Mouse (Mus musculus) adipocyte (in vitro differentiated cells): ENCODE measurements around the gene Eif4e3.

Source experiments
- DNase-seq: peaks from one replicate; pipeline ENCODE4 v3.0.0-alpha.2; 2016; ENCODE audit warnings: low spot score

Eif4e3 gene

GRCm38 (mm10) chr6:99666318-99667171 is at the start of gene Eif4e3, which contains the start of gene Gm20696:
Gene Eif4e3 (minus strand): TSS chr6:99666771.
Gene Gm20696 (minus strand): TSS chr6:99666797.
- peak; percentile 32 for DNase-seq

- DNase-seq = no peak
Measured at GRCm38 (mm10) chr6:99715913-99716312, 49.3 kb upstream of the Eif4e3 start.

GRCm38 (mm10) chr6:99715191-99715590 is 48.6 kb upstream of the Eif4e3 start:
- DNase-seq = no peak

GRCm38 (mm10) chr6:99713256-99713655 is 46.7 kb upstream of the Eif4e3 start:
- no peak for DNase-seq

GRCm38 (mm10) chr6:99711576-99712101 is 45.1 kb upstream of the Eif4e3 start:
- no peak for DNase-seq

GRCm38 (mm10) chr6:99700484-99700883 is 33.9 kb upstream of the Eif4e3 start:
- DNase-seq = no peak

GRCm38 (mm10) chr6:99692916-99693841 is 26.6 kb upstream of the Eif4e3 start:
- no peak for DNase-seq

GRCm38 (mm10) chr6:99692206-99692915 is 25.8 kb upstream of the Eif4e3 start, which contains the start of gene Gpr27:
Gene Gpr27 (plus strand): TSS chr6:99692679.
- no peak for DNase-seq

- DNase-seq = no peak
Measured at GRCm38 (mm10) chr6:99691666-99692205, 25.2 kb upstream of the Eif4e3 start.

- DNase-seq = no peak
Measured at GRCm38 (mm10) chr6:99688513-99688912, 21.9 kb upstream of the Eif4e3 start.

GRCm38 (mm10) chr6:99684899-99685298 is 18.3 kb upstream of the Eif4e3 start:
- peak; percentile 22 for DNase-seq

GRCm38 (mm10) chr6:99683974-99684373 is 17.4 kb upstream of the Eif4e3 start:
- DNase-seq = no peak

- no peak for DNase-seq
Measured at GRCm38 (mm10) chr6:99678108-99678507, 11.5 kb upstream of the Eif4e3 start.

GRCm38 (mm10) chr6:99677325-99677724 is 10.8 kb upstream of the Eif4e3 start:
- DNase-seq = no peak

GRCm38 (mm10) chr6:99674482-99674881 is 7.9 kb upstream of the Eif4e3 start:
- no peak for DNase-seq

GRCm38 (mm10) chr6:99671768-99672167 is 5.2 kb upstream of the Eif4e3 start:
- no peak for DNase-seq

- peak; percentile 79 for DNase-seq
Measured at GRCm38 (mm10) chr6:99670481-99671119, 4.0 kb upstream of the Eif4e3 start.

- no peak for DNase-seq
Measured at GRCm38 (mm10) chr6:99669481-99670325, 3.1 kb upstream of the Eif4e3 start.

GRCm38 (mm10) chr6:99667290-99667689 is 719 bp upstream of the Eif4e3 start:
- no peak for DNase-seq
